Mouse (Mus musculus) T-cell, adult 2 months (primary cell): ENCODE data around the gene Phlpp1.
"Not testable (repeated sequence)": the region's sequence is repeated elsewhere in the genome, so short reads cannot be mapped to it uniquely, and the experiment has no call there.

ENCODE experiments used
- DNase-seq: peaks from one replicate; pipeline ENCODE4 v3.0.0; 2022; ENCODE audit warnings: low spot score

The Phlpp1 gene

DNA sequence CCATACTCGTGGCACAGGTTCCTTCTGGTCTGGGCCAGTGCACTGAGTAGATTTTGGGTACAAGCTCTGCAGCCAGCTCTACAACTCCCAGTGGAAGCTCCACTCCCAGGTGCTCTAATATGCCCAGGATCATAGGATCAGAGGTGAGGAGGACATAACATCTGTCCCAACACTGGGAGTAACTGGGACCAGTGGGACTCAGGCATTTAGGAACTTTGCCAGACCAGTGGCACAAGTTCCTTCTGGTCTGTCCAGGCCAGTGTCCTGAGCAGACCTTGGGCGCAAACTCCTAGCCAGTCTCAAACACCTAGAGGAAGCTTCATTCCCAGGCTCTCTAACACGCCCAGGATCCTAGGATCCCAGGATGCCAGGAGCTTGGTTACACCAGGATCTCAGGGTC, 72.7 kb downstream of the Phlpp1 start:
- no peak for DNase-seq

- no peak for DNase-seq
Measured at GRCm38 (mm10) chr1:106254047-106254446, 82.5 kb downstream of the Phlpp1 start.

GRCm38 (mm10) chr1:106257176-106257575, 85.6 kb downstream of the Phlpp1 start:
- no peak for DNase-seq

DNA sequence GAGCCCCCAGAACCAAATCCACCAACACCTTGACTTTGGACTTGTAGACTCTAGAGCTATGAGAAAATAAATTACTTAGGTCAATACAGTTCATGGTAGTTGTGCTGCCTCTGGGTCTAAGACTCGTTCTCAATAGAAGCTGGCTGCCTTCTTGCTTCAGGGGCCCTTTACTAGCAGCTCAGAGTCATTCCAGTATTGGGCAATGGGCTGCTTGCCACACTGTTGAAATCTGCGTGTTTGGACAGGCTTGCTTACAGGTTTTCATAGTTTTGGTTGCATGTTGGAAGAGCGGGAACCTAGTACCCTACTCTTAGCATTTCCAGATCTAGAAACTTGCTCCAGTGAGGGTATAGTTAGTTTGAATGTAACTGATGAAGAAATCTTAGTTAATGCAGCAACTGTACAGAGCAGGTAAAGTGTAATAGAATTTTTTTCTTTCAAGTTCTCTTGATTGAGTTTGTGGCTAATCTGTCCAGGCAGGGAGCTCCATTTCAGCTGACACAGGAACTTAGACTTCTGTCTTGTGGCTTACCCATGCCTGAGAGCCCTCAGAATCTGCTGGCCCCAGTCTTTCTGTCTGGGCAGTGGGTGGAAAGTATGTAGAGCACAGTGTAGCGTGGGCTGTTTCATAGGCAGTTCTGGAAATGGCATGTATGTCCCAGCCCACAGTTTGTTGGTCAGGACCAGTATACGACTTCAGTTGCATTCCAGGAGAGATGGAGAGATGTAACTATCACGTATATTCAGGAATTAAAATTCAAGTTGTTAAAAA, 96.7 kb downstream of the Phlpp1 start:
- no peak for DNase-seq

GRCm38 (mm10) chr1:106269337-106269736, 97.8 kb downstream of the Phlpp1 start:
- DNase-seq, result no peak

GRCm38 (mm10) chr1:106272916-106273315, 101.4 kb downstream of the Phlpp1 start:
- no peak for DNase-seq

DNA sequence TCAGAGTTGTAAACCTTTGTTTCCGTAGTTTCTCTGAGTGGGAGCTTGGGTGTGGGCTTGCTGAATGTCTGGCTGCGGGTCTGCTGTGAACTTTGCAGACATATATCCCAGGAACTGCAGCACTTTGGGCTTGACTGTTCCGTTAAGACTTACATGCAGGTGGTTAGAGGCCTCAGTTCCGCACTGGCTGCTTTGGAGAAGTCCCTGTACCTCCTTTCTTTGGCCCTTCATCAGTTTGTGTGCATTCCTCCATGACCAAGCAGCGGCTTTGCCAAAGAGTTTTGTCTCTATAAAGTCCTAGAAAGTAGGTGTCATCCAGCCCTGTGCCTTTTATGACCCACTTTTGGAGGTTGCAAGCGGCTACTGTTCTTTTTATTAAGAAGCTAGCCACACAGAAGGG, 102.2 kb downstream of the Phlpp1 start:
- DNase-seq, result no peak

GRCm38 (mm10) chr1:106274561-106275001, 103.0 kb downstream of the Phlpp1 start:
- DNase-seq, result no peak

DNA sequence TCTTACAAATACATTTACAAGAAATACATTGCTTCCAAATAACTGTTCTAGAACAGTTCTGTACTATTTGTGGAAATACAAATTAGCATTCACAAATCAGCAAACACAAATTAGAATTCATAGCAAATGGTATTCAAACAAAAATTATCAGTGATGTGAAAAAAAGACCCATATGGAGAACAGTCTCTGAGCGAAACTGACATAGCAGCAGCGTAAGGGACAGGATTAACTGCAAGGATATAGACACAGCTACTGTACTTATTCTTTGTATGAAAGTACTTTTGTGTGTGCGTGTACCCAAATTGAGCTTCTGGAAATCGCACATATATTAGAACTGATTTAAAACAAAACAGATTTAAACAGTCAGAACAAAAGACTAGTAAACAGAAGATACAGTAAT, 103.6 kb downstream of the Phlpp1 start:
- DNase-seq, result no peak

GRCm38 (mm10) chr1:106275731-106276130, 104.2 kb downstream of the Phlpp1 start:
- DNase-seq, result no peak

GRCm38 (mm10) chr1:106276824-106277223, 105.3 kb downstream of the Phlpp1 start:
- DNase-seq, result no peak

- no peak for DNase-seq
Measured at GRCm38 (mm10) chr1:106277286-106277685, 105.7 kb downstream of the Phlpp1 start.

GRCm38 (mm10) chr1:106278552-106279060, 107.1 kb downstream of the Phlpp1 start:
- DNase-seq, result no peak

DNA sequence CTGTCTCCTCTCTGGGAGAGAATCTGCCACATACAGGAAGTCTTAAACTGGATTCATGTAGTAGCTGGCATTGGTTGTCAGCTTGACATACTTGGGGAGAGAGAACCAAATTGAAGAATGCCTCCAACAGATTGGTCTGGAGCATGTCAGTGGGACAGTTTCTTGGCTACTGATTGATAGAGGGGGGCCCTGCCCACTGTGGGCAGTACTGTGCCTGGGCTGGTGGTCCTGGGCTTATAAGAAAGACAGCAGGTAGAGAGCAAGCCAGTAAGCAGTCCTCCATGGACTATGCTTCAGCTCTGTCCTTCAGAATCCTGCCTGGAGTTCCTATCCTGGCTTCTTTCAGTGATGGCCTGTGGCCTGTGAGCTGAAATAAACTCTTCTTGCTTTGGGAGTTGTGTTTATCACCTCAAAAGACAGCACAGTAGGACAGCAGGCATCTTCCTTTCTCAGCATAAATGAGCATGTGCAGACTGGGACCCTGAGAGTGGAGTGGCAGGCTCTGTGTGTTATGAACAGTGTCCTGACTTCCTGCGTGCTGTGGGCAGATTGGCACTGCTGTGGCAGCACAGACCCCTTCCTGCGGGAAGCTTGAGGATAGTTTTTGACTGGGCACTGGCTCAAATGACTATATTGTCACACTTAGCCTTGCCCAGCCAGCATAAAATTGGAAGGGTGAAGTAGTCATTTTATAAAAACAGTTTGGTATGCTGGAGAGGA, 108.0 kb downstream of the Phlpp1 start:
- no peak for DNase-seq

DNA sequence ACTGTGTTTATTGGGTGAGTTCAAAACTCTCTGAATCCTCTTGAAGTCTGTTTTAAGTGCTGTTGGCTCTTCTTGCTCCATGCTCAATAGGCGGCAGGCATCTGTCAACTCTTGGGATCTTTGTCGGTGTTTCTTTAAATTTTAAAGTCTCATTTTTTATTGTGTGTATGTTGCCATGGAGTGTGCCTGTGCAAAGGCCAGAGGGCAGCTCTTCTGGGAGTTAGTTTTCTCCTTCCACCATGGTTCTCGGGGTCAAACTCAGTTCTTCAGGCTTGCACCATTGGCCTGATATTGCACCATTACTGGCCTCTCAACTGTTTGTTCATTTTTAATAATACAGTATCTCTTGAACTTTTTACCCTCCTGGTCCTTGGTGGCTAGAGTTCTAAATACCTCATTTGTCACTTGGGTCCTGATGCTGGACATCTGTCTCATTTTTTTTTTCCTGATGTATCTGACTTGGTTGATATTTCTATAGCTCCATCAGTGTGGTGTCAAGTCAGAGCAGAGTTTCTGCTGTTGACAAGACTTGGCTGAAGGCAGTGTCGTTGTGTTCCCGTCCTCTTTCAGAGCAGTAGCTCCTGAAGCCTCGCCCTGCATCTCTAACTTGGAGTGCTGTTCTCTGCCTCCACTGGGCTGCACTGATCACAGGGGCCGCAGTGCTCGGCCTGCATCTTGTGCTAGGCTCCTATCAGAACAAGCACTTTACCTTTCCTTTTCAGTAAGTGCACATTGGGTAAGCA, 108.8 kb downstream of the Phlpp1 start:
- no peak for DNase-seq

- DNase-seq, result no peak
Measured at GRCm38 (mm10) chr1:106286815-106287214, 115.3 kb downstream of the Phlpp1 start.

DNA sequence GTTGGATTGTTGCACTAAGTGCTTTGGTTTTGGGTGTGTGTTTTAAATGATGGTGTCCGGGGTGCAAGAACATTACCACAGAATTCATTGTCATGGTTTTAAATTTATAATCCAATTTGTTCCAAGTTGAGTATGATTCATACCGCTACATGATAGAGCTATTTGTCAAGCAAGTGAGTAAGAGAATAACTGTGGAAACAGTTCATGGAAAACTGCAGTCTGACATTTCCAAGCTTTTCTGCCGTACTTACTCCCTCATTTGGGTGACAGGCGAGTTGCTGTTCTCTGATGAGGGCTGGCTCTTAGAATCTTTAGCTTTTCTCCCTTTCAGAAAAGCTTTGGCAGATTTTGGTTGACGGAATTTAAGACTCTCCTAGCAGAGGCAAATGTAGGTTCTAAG, 117.5 kb downstream of the Phlpp1 start:
- no peak for DNase-seq

DNA sequence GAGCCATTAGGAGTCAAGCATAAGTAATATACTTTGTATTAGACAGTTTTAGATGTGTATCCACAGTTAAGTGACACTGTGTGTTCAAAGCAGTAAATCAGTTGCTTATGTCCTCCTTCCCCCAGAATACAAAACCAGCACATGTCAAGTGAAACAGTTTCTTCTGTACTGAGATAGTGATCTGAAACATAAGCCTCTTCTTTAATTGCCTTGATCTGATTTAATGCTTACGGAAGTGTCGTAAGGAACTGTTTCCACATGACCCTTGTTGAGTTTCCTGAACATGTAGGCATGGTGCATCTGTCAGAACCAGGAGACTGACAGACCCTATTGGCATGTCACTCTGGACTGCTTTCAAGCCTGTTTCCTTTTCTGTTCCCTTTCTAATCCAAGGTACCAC, 118.0 kb downstream of the Phlpp1 start:
- no peak for DNase-seq

DNA sequence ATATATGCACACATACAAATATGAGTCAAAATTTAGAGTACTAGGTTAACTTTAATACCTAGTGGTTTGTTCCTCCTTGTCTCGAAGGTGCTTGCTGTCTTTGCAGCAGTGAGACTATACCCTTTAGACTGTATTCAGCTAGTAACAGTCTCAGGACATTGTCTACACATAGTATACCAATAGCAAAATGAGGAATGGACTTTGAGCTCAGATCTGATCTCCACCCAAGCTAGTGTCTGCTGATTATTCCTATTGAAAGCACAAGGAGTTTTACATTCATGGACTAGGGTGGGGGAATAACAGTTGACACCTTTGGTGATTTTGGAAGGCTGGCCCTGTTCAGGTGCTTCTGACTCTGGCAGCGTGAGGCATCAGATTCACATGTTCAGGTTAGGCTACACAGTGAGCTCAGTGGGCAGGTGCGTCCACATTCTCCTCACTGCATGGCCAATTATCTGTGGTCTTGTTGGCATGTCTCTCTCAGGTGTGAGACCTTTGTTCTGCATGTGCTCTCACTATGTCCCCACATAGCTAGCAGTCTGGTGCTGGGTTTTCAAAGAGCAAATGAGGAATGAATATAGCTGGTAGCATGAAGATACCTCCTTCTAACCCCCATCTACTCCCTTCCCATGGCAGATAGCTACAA, 138.0 kb downstream of the Phlpp1 start:
- DNase-seq, result no peak

GRCm38 (mm10) chr1:106310285-106310684, 138.7 kb downstream of the Phlpp1 start:
- DNase-seq, result no peak

DNA sequence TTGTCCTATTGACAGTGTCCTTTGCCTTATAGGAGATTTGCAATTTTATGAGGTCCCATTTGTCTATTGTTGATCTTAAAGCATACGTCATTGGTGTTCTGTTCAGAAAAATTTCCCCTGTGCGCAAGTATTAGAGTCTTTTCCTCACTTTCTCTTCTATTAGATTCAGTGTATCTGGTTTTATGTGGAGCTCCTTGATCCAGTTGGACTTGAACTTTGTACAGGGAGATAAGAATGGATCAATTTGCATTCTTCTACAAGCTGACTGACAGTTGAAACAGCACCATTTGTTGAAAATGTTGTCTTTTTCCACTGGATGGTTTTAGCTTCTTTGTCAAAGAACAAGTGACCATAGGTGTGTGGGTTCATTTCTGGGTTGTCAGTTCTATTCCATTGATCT, 140.3 kb downstream of the Phlpp1 start:
- DNase-seq, result not testable (repeated sequence)

- no peak for DNase-seq
Measured at GRCm38 (mm10) chr1:106314476-106314875, 142.9 kb downstream of the Phlpp1 start.
